ENCODE assay signal across 10 mouse cellular contexts in genomic region chr2:155513543-155513942, GRCm38 (mm10). TPM values are rescaled to one million over a fixed set of nuclear protein-coding genes. Genes with fewer than 3 reads are reported as not detected.
A peak's percentile ranks its signal among the peaks of the same experiment; 100 is the strongest.
DNase-seq lines count a peak whose midpoint lies in the region; ATAC-seq and TF ChIP-seq lines count a peak whose summit lies in the region.
"Had no signal": no experiment of that assay in that cellular context is flagged by ENCODE, and none has a peak within 500 bp of the region (broad histone marks: within the 10 kb centered on the region; RNA-seq: fewer than 3 reads in every experiment).

No protein-coding gene starts in this region.

- no peaks in the 10 kb centered on the region for H3K27me3 ChIP-seq in hindbrain, embryonic 13.5 days
- no peaks in the 10 kb centered on the region for H3K27me3 ChIP-seq in myocyte (ENCODE audit: control insufficient read depth, insufficient read depth, insufficient read length)

- peak overlapping the region; percentile 84 for H3K4me2 ChIP-seq in hindbrain, embryonic 13.5 days
- peak overlapping the region; percentile 91 for H3K4me2 ChIP-seq in myocyte (ENCODE audit: low read depth)

- peak; percentile 88 for TF ChIP-seq POLR2A in cortical plate, adult 2 months (IDR thresholded peaks at IDR 0.05; ENCODE audit: extremely low read depth, insufficient read depth, low read length)
- no peak for TF ChIP-seq POLR2A in myocyte (IDR thresholded peaks at IDR 0.05; ENCODE audit: insufficient read length, low read depth)

- peak; percentile 45 to 60 for DNase-seq in layer of hippocampus, adult 18-20 months (ENCODE audit: low spot score in 2 of 2)
- no peak for DNase-seq in layer of hippocampus, adult 11-12 months (ENCODE audit: low spot score)
- DNase-seq in T-cell, adult 2 months (ENCODE audit: low spot score), result no peak
- DNase-seq in urinary bladder, adult 2 months (ENCODE audit: low spot score), result no peak
- no peak for DNase-seq in gastrocnemius, adult 8-10 months (ENCODE audit: low spot score in 2 of 2)
- DNase-seq: heart, postnatal 10 days had no signal

- no peaks in the 10 kb centered on the region for H3K79me2 ChIP-seq in myocyte (ENCODE audit: control insufficient read depth, insufficient read depth)

- H3K4me1 ChIP-seq in cortical plate, adult 2 months (ENCODE audit: control insufficient read depth, insufficient read depth, low read length), result peaks cover 2% of the 10 kb centered on the region; the same call in 1 of the 2 replicates
- peaks cover 30% of the 10 kb centered on the region for H3K4me1 ChIP-seq in hindbrain, embryonic 13.5 days (replicated peaks)

- H3K9ac ChIP-seq in hindbrain, embryonic 13.5 days, result peak overlapping the region; percentile 96
- H3K9ac ChIP-seq: limb, embryonic 15.5 days had no signal

- peak overlapping the region; percentile 55 for H3K4me3 ChIP-seq in cortical plate, adult 2 months (ENCODE audit: insufficient read depth, low read length)
- H3K4me3 ChIP-seq in hindbrain, embryonic 13.5 days, result peak overlapping the region; percentile 72
- peak overlapping the region; percentile 24 for H3K4me3 ChIP-seq in myocyte

- no peak overlapping the region for H3ac ChIP-seq in myocyte (ENCODE audit: control insufficient read depth, insufficient read length)

- ATAC-seq in hindbrain, embryonic 13.5 days (ENCODE audit: low FRiP score), result no peak

- TF ChIP-seq CTCF in cortical plate, adult 2 months (IDR thresholded peaks at IDR 0.05; ENCODE audit: extremely low read depth, insufficient read depth, low read length), result no peak

- peaks cover 10% of the 10 kb centered on the region for H3K36me3 ChIP-seq in hindbrain, embryonic 13.5 days
- no peaks in the 10 kb centered on the region for H3K36me3 ChIP-seq in myocyte (ENCODE audit: control insufficient read depth, insufficient read depth)
- H3K36me3 ChIP-seq: limb, embryonic 15.5 days had no signal

- 64% methylated on average over 5 of the region's 5 CpGs for WGBS in hindbrain, embryonic 13.5 days

- H3K27ac ChIP-seq in cortical plate, adult 2 months (ENCODE audit: insufficient read depth, low read length), result peak overlapping the region; percentile 76; the same call in 1 of the 2 replicates
- H3K27ac ChIP-seq in hindbrain, embryonic 13.5 days, result peak overlapping the region; percentile 84
- H3K27ac ChIP-seq: limb, embryonic 15.5 days had no signal

- H3K9me3 ChIP-seq in hindbrain, embryonic 13.5 days, result no peaks in the 10 kb centered on the region
- H3K9me3 ChIP-seq: limb, embryonic 15.5 days had no signal

TF ChIP-seq in myocyte, 11 proteins besides CTCF, POLR2A, EP300 and RAD21:
- TF ChIP-seq MYOG (IDR thresholded peaks at IDR 0.05; ENCODE audit: control insufficient read depth in 1 of 3, insufficient read depth in 1 of 3, insufficient read length in 2 of 3, low read depth in 2 of 3) (no peak), MYOD1 (IDR thresholded peaks at IDR 0.05; ENCODE audit: control insufficient read depth in 1 of 3, insufficient read length in 2 of 3, low read depth in 2 of 3) (no peak)
TF ChIP-seq in myocyte: peak in this region for 0.

RNA-seq across cellular contexts. Expression of gene Acss2, which starts 4.2 kb away (rescaled TPM):
- total RNA-seq in layer of hippocampus, adult 18-20 months (2021), result 10 to 100 TPM; 57.2 to 60.6 TPM
- polyA plus RNA-seq in cortical plate, adult 2 months (2012; rRNA removed), result 77.3 and 77.7 TPM in 2 replicates
- 26.6 and 29.0 TPM in 2 replicates for polyA plus RNA-seq in hindbrain, embryonic 13.5 days (2015; fragmentation: Nextera tagmentation; extraction: Ambion mirVana)
- polyA plus RNA-seq in myocyte (2012; fragmentation: generic; extraction: Trizol), result 25.8 TPM
- 22.9 and 27.8 TPM in 2 replicates for polyA plus RNA-seq in urinary bladder, adult 2 months (2012; rRNA removed)
- 10 to 100 TPM; 25.7 to 34.5 (median 30.1) TPM for total RNA-seq in gastrocnemius, adult 8-10 months (2022)

RNA-seq across cellular contexts. Expression of gene Ggt7, which starts 4.5 kb away (rescaled TPM):
- total RNA-seq in layer of hippocampus, adult 18-20 months (2021), result 100 to 1,000 TPM; 112 to 120 TPM
- polyA plus RNA-seq in cortical plate, adult 2 months (2012; rRNA removed), result 261 and 264 TPM in 2 replicates
- 66.3 and 73.6 TPM in 2 replicates for polyA plus RNA-seq in hindbrain, embryonic 13.5 days (2015; fragmentation: Nextera tagmentation; extraction: Ambion mirVana)
- 6.6 TPM for polyA plus RNA-seq in myocyte (2012; fragmentation: generic; extraction: Trizol)
- 8.6 and 11.3 TPM in 2 replicates for polyA plus RNA-seq in urinary bladder, adult 2 months (2012; rRNA removed)
- total RNA-seq in gastrocnemius, adult 8-10 months (2022), result 1 to 10 TPM in 2 of 4 experiments, under 1 TPM in 2; 0.75 to 1.4 (median 1.1) TPM

RNA-seq across cellular contexts. Expression of gene Ncoa6, which starts 39.8 kb away (rescaled TPM):
- 10 to 100 TPM; 60.9 to 63.3 TPM for total RNA-seq in layer of hippocampus, adult 18-20 months (2021)
- 42.1 and 43.4 TPM in 2 replicates for polyA plus RNA-seq in cortical plate, adult 2 months (2012; rRNA removed)
- polyA plus RNA-seq in hindbrain, embryonic 13.5 days (2015; fragmentation: Nextera tagmentation; extraction: Ambion mirVana), result 27.9 and 32.1 TPM in 2 replicates
- 11.0 TPM for polyA plus RNA-seq in myocyte (2012; fragmentation: generic; extraction: Trizol)
- 22.7 and 29.9 TPM in 2 replicates for polyA plus RNA-seq in urinary bladder, adult 2 months (2012; rRNA removed)
- 10 to 100 TPM; 11.4 to 13.3 (median 12.8) TPM for total RNA-seq in gastrocnemius, adult 8-10 months (2022)

Comparison
In these comparisons a context has a peak if more than half of its experiments do, and no peak if none do; other contexts are left out.
1. DNase-seq: peak in layer of hippocampus, adult 18-20 months (2 of 2); none in layer of hippocampus, adult 11-12 months (single experiment), T-cell, adult 2 months (single experiment), urinary bladder, adult 2 months (single experiment) and gastrocnemius, adult 8-10 months (0 of 2).
2. Peak in every context shown above with its lines, with median percentiles within 50 percentile points of each other: H3K4me3 ChIP-seq.